Mouse (Mus musculus): Measurements from ENCODE around the gene Cbx7.

Cbx7 gene

DNA sequence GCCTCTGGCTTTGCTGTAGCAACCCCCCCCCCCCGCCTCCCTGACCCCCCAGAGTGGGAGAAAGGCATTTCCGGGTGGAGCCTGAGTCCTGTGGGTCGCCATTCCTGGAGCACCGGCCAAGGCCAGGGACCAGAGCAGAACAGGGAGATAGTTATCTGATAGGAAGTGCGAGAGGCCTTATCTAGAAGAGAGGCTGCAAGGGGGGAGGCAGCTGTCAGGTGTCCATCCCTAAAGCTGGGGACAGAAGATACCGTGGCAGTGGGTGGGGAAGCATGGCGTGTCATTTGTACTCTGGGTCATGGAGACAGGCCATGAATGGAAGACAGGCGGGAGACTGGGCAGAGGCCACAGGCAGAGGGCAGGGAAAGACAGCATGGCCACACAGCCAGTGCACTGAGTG, 29.8 kb upstream of the Cbx7 start:
- peak; percentile 48 for DNase-seq

DNA sequence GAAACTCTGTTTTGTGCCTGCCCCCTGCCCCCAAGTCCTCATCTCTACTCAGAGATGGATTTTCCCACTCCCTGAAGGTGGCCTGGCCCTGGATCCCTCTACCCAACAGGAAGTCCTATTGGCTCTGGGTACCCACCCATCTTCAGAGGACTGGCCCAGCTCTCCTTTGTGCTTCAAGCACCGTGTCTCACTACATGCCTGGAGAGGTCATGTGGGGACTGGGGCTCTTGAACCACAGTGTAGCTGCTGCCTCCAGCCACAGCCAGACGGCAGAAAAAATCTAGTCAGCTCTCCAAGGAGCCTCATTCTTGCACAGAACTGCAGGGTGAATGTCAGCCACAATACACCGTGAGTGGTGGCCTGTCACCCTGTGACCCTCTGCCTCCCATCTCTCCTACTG, 27.1 kb upstream of the Cbx7 start:
- no peak for DNase-seq

DNA sequence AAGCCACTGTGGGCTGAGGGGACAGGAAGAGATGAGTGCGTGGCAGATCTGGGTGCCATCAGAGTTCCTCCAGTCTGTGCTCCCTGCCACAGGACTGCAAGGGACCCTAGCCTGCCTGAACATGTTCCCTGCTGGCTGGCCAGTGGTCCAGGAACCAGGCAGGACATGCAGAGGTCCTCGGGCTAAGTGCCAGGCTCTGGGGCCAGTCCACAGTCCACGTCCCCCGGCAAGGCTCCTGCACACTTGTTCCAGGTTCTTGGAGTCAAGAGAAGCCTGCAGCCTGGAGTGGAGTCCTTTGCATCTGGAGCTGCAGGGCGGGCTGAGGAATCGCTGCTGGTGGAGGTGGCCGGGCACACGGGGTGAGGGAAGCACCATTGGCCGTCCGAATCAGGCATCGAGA, 25.9 kb upstream of the Cbx7 start:
- DNase-seq: peak; percentile 53

DNA sequence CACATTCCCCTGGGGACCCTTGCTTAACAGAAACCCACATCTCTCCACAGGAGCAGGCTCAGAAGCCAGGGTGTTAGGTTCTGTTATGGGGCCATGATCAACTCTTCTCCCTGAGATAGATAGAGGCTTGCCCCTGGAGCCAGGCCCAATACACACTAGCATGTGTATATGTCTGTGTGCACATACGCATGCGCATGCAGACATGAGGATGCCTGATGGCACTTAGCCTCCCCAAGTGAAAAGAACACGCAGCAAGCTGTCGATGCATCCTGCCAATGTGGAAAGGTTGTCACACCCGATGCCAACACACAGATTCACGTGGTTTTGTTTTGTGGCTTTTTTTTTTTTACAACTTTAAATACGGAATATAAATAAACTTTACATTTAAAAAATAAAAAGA, 24.6 kb upstream of the Cbx7 start:
- DNase-seq: no peak

DNA sequence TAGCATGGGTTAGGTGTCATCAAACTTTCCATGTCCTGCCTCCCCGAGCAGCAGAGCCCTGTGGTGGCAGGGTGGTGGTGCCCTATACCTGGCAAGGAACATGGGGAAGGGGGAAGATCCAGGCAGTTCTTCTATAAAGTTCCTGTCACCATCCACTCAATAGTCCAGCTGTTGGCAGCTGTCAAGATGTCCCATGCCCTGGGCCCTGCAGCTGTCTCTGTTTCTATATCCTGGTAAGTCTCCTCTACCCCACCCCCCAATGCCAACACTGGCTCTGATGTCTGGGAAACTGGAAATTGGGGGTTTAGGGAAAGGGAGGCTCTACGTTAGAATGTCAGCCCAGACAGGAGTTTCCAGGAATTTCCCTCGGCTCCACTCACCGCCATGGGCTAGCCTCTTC, 23.6 kb upstream of the Cbx7 start:
- DNase-seq: no peak

DNA sequence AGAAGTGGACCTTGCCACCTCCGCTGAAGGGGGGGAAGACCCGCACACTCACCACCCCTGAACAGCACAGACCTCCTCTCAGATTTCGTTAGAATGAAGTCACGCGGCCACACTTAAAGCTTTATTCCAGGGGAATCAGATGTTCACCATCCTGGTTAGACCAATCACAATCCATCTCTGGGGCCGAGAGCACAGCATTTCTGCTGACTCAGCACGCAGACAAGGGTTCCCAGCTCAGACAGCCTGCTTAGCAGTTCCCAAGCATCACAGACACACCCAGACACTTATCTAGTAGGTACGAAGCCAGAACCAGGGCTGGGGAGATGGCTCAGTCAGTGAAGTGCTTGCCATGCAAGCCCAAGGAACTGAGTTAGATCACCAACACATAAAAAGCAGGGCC, 15.3 kb upstream of the Cbx7 start:
- no peak for DNase-seq

DNA sequence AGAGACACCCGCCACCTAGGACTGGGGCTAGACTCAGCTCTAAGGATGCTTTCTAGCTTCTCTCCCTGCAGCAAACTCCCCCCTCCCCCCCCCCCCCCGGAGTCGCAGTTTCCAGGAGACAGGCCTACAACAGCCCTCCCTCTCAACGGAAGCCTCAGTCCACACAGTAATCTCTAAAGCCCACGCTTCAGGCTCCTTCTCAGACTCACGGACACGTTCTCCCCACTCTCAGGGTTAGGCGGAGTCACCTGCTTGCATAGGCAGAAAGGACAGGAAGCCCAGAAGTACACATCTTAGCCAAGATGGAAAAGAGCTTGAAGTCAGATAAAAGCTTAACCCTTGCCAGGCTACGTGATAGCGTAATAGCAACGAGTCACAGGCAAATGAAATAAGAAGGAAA, 14.6 kb upstream of the Cbx7 start:
- DNase-seq: no peak

DNA sequence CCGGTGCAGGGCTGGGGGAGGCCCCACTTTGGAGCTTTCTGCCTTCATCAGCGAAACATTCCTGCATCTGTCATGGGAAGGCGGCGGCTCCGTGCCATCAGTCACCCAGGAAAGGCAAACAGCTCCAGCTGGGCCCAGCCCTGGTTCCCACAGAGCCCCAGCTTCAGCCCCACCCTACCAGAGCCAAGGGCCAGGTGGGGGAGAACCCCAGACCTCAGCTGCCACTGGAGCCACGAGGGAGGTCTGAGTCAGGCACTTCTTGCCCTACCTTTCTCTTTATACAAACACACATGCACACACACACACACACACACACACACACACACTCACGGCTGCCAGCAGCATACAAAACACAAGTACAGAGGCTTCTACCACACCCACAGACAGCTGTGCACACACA, 13.2 kb upstream of the Cbx7 start:
- no peak for DNase-seq

DNA sequence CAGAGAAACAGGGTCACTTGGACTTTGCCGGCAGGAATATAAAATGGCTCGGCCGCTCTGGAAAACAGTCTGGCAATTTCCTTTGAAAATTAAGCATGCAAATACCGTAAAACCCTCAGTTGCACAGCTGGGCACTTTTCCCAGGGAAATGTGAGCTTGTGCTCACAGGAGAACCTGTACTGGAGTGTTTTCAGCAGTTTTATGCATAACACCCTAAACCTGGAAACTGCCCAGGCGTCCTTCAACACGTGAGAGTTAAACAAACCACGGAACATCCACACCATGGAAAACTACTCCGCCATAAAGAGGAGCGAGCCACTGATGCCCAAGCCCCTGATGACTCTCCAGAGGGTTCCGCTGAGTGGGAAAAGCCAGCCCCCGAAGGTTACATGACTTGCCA, 9.8 kb upstream of the Cbx7 start:
- peak; percentile 25 for DNase-seq

DNA sequence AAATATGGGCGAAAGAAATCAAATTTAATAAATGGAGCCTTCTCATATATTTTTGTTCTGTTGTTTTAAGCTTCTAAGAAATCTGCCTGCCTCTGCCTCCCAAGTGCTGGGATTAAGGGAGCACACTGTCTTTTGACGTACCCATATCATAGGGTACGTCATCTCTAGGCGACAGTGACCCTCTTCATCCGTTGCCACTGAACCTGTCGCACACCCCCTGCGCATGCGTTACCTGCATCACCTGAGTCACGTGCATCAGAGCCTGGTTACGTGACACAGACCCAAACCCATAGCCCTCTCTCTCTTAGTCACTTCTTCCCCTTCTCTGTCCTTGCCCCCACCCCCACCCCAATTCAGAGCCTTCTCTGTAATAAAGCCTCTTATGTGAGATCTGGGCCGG, 1.3 kb upstream of the Cbx7 start:
- no peak for DNase-seq

DNA sequence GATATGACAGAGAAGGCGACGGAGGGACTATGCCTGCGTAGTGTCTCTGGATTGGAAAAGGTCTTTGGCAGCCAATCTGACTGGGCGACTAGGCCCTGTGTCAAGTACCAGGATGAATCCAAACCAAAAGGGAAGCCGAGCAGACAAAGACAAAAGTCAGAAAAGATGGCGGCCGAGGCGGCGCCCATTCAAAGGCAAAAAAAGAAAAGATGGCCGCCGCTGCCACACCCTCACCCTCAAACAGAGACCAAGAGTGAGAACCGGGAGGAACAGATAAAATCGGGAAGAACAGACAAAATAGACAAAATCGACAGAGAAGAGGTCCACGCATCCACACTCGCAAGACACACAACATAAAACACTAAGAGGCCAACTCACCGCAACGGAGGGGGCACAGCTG, 428 bp downstream of the Cbx7 start:
- no peak for DNase-seq

DNA sequence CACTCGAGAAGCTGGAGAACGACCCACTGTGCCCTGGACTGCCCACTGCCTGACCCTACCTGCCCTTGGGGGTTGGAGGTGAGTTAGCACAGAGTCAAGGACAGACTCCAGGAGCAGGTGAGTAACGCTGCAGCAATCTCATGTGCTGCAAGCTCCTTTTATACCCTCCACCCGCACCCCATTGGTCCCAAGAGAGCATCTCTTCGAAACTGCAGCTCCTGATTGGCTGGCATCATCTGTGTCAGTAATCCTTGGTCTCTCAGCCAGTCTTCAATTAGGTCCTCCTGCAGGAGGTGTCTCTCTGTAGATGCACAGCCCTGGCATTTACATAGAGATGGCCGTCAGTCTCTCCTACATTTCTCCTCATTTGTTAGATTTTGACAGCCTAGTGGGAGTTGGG, 3.6 kb downstream of the Cbx7 start:
- DNase-seq: no peak

DNA sequence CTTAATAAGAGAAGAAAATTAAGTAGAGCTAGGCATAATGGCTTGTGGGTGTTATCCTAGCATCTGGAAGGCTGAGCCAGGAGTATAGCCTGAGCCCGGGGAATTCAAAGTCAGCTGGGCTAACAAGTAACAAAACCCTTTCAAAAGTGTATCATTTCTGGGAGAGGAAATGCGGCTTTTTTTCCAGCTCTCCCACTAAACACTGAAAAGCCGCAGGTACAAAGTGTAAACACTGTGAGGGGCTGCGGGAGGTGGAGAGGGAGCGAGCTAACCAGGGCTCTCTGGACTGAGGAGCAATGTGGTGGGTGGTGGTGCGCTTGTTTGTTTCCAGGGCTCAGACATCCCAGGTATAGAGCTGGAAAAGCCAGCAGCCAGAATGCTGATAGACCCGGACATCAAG, 6.5 kb downstream of the Cbx7 start:
- DNase-seq: no peak

DNA sequence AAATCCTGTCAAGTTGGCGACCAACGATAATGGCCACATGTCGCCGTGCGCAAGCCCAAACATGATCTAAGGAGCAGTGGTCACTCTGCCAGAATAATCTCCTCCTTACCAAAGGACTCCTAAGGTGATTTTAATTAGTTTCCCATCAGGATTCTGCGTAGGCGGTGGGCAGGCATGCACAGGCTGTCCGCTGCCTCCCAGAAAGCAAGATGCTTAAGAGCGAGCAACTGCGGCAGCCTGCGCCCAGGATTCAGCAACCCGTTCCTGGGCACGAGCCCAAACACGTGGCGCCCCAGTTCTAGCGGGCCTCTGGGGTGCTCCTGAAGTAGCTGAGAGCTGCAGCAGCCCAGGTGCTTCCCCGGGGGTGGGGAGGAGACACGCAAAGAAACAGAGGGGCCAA, 8.3 kb downstream of the Cbx7 start:
- no peak for DNase-seq

DNA sequence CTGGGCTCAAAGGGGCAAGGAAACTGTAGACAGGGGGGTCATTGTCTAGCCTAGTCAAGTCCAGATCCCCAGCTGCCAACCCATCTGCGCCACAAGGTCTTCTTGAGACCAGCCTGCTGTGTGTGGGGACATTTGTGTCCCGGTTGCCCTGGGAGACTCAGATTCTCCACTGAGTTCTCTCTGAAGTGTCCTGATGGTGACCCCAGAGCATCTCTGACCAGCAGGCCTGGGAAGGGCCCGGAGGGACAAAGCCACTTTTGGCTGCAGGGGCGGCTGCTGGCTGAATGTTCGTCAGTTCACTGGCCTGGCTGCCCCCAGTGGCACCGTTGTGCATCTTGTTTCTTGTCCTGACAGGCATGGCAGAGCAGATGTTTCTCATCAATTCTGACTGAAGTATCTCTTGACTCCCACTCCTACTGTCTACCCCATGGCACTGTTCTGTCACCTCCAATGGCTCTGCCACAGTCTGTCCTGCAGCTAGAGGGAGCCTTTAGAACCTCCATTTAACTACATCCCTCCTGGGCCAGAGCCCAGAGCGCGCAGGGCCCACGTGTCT, 9.5 kb downstream of the Cbx7 start:
- DNase-seq: no peak

DNA sequence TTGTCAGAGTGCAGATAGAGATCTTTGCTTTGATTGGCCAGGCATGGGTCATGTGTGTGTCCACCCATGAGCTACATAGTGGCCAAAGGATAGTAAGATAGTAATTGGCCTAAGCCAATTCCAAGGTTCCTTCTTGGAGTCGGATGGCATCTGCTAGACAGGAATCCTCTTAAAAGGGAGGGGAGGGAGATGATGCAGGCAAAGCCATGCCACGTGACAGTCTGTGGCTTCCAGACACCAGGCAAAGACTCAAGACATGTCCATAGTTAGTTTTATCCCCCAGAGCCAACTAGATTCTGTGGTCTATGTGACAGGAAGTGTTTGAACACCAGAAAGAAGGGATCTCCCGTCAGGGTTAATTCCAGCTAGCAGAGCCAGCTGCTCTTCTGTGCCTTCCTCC, 12.5 kb downstream of the Cbx7 start:
- DNase-seq: no peak

DNA sequence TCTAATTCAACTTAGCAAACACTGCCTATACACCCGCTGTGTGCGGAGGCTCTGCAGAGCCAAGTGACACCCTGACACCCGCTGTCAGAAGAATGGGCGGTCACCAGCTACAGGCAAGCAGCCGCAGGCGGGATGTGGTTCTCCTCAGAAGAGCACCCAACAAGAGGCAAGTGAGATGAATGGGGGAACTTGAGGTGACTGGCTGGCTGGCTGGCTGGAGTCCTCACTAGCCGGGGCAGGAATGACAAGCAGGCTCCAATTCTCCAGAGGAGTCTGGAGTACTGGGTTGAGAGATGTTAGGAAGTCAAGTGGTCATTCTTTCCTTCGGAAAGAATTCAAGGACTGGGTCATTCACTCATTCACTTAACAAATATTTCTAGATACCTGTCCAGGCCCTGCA, 14.4 kb downstream of the Cbx7 start:
- no peak for DNase-seq

DNA sequence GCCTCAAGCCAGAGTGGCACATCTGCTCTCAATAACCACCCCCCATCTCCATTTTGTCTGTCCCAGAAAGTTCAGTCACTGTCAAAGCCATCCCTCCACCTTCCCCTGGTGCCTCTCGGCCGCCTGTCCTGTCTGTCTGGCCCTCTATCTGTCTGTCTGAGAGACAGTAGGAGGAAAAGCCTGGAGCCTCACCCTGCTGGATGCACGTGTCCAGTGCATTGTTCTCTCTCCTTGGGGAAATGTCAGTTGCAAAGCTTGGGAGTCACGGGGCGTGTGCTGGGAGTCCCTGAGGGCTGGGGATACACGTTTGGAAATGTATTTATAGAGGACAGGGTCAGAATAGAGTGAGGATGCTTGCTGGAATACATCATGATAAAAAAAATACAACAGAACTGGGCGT, 17.4 kb downstream of the Cbx7 start:
- DNase-seq: no peak

DNA sequence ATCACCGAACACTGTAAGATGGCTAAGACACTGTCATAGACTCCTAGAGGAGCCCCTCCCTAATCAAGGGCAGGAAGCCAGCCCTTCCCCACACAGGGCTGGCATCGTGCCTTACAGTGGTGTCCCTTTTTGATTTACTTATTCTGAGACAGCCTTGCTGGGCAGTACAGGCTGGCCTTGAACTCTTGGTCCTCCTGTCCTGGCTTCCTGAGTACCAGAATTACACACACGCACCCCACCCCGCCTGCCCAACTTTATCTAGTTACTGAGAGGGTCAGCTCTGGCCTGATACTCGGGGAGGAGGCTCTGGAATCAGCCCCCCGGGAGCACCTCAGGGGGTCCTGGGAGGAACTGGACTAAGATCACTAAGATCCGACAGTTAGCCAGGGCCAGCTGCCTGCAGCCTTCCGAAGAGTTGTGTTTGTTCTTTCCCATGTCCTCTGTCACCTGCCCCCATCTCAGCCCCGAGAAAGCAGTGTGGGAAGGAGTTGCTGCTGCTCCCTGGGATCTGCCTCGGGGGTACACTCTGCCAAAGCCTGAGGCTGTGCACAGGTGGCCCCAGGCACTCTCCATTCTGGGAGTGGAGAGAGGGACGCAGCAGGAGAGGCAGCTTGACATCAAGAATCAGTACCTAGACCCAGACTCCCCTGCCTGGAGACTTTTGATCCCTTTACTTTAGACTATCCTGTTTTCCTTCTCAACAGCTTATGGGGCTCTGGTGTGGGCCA, 18.3 kb downstream of the Cbx7 start:
- DNase-seq: no peak

DNA sequence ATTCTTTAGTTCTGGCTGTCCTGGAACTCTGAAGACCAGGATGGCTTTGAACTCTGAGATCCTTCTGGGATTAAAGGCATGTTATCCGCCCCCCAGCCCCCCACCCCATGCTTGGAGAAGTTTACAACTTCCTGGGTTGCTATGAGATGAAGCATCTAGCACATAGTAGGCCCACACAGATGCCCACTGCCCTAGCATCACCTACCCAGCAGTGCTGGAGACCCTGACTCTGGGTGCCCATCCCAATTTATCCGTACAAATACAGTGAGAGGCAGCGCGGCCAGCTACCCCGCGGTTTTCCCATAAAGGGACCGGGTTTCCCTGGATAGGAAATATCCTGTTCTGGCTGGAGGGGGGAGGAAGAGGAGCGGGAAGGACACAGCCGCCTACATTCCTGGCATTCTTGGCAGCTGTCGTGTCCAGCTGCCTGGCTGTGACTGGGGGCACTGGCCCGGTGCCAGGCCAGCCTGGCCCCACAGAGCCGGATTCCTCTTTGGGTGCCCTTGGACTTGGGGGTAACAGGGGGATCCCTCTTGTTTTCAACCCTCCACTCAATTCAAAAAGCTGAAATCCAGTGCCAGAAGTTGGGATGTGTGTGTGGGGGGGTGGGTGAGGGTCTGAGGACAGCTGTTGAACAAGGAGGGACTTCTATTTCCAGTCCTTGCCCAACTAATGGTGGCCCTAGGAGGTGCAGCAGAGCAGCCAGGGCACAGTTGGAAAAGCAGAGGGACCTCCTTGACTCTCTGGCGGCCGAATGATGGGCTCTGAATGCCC, 19.0 kb downstream of the Cbx7 start:
- peak; percentile 76 for DNase-seq

DNA sequence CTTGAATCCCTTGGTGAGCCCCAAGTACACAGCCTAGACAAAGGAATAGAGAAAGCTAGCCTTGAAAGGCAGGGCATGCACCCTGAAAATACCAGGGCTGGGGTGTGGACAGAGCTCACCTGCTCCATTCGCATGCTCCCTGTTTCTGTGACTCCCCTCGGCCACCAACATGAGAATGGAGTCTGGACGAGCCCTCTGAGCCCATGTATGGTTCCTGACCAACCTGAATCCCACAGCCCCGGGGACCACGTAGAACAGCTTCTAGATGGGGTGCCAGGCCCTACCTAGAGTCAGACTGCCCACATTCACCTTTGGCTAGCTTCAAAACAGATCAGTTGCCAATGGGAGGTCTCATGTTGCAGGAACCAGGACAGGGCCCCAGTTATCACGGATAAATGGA, 19.7 kb downstream of the Cbx7 start:
- no peak for DNase-seq

DNA sequence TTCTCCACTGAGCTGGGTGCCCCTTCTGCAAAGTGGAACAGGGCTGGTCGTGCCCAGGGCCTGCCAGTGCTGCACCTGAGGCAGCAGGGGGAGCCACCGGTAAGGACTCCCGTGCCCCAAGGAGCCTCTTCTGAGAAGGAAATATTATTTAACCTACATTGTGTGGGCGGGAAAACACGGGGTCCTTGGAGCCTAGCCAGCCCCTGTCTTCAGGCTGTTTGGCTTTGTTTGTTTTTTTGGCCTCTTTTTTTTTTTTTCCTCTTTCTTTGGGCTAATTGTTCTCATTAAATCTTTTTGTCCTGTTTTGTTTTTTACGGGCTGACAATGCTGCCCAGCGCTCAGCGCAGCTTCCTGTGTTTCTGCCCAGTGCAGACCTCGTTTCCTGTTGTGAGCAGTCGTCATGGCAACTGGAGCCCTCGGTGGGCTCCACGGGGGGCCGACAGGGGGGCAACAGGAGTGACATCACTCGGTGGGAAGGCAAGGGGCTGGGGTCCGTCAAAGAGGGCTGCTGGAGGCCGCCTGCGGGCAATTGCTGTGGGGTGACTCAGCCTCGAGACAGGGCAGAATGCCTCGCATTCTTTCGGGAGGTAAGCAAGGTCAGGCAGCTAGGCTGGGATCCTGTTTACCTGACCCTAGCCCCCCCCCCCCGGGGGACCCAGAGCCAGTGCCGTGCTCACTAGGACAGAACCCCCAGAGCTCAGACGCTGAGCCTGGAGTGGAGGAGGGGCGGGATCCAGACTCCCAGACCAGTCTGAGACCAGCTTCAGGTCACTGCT, 20.5 kb downstream of the Cbx7 start:
- DNase-seq: peak; percentile 77

DNA sequence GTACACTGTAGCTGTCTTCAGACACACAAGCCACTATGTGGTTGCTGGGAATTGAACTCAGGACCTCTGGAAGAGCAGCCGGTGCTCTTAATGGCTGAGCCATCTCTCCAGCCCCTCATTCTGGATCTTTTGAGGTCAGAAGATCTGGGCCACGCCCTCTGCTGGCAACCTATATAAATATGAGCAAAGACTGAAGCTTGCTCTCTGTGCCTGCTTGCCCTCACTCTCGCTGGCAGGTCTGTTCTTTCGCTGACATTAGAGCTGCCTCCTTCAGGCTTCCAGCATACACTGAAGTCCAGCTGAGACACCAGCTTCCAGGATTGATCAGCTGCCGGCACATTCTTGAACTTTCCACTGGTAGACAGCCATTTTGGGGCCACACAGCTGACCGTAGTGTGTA, 23.2 kb downstream of the Cbx7 start:
- DNase-seq: no peak

DNA sequence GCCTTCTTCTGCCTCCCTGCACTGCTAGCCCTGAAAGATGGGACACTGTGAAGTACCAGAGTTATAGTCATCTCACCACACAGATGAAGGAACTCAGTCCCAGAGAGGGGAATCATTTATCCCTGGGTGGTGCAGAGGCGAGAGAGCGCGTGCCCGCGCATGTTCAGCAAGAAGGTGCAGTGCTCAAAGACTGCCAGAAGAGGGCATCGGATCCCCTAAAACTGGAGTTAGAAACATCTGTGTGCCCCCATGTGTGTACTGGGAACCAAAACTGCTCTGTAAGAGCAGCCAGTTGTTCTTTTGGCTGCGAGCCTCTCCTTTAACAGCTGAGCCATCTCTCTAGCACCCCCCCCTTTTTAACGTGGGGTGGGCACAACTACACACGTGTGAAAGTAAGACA, 24.1 kb downstream of the Cbx7 start:
- DNase-seq: peak; percentile 58

Measured in kidney, adult 18-20 months (tissue).